ENCODE assay signal across 27 mouse cellular contexts in the genomic region with DNA sequence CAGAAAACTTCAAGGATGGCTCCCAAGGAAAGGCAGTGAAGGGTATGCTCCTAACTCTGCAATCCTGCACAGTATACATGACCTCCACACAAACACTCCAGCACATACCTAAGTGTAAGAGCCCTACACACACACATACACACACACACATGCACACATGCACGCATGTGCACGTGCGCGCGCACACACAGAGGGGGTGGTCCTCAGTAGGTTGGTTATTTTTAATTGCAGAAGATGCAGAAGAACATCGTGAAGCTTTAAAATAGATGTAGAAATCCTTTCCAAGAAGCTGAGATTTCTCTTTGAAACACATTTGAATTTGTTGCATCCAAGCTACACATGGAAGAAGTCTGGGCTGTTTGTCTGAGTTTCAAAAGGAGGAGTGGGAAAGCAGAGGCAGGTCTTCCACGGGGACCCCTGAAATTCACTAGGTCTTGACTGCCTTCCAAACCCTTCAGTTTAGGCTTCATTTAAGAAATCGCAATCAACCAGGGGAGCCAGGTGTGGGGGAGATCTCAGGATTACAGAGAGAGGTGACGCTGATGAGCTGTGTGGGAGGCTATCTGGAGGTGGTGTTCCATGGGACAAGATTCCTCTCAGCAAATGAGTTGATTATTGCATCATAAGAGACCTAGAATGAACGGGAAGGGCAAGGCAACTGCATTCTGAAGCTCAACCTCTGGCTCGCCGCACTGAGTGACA.
DNase-seq lines count a peak whose midpoint lies in the region; ATAC-seq lines count a peak whose summit lies in the region.
"Had no signal": no experiment of that assay in that cellular context is flagged by ENCODE, and none has a peak within 500 bp of the region (broad histone marks: within the 10 kb centered on the region; RNA-seq: fewer than 3 reads in every experiment).

No protein-coding gene starts in this region.

- no peaks in the 10 kb centered on the region for H3K27me3 ChIP-seq in hindbrain, embryonic 16.5 days (replicated peaks; ENCODE audit: control insufficient read depth, insufficient read depth, low read length)
- H3K27me3 ChIP-seq: embryonic facial prominence, embryonic 12.5 days; heart, embryonic 15.5 days; limb, embryonic 15.5 days; megakaryocyte, embryonic 14.5 days; midbrain, embryonic 13.5 days had no signal

- no peak overlapping the region for H3K4me2 ChIP-seq in hindbrain, embryonic 16.5 days (ENCODE audit: low read length)
- H3K4me2 ChIP-seq: embryonic facial prominence, embryonic 12.5 days; heart, embryonic 15.5 days; hindbrain, embryonic 14.5 days; limb, embryonic 15.5 days; lung, embryonic 14.5 days; midbrain, embryonic 13.5 days had no signal

- no peak for ATAC-seq in hindbrain, embryonic 16.5 days
- ATAC-seq in megakaryocyte progenitor cell, adult 5-6 weeks (replicated peaks; ENCODE audit: poor library complexity): no peak
- ATAC-seq: forebrain, embryonic 14.5 days; midbrain, embryonic 13.5 days had no signal

- DNase-seq in right cerebral cortex, adult 18-20 months: peak; percentile 70
- DNase-seq in right cerebral cortex, postnatal 4 days: no peak
- DNase-seq in frontal cortex, postnatal 36 days (ENCODE audit: low spot score in 2 of 2): peak; percentile 51 to 63
- DNase-seq in left cerebral cortex, postnatal 36 days (ENCODE audit: low spot score in 2 of 2): peak; percentile 50 to 73
- DNase-seq in telencephalon, adult 2 months (ENCODE audit: low read depth, low spot score): peak; percentile 71
- no peak for DNase-seq in adrenal gland, adult (ENCODE audit: inconsistent age in 2 of 2, low spot score in 1 of 2)
- DNase-seq: adrenal gland, postnatal 36 days; cerebellum, adult 11 months; cerebellum, adult 9-11 months; gastrocnemius, postnatal 25 days; heart, postnatal 36 days; kidney, adult 8-10 months; kidney, postnatal 10 days; layer of hippocampus, postnatal 36 days; lung, embryonic 14.5 days; thymus, postnatal 4 days had no signal

- H3K4me1 ChIP-seq in hindbrain, embryonic 16.5 days (ENCODE audit: control insufficient read depth, insufficient read depth, low read depth, low read length): no peaks in the 10 kb centered on the region
- H3K4me1 ChIP-seq: embryonic facial prominence, embryonic 12.5 days; heart, embryonic 15.5 days; limb, embryonic 15.5 days; megakaryocyte, embryonic 14.5 days; midbrain, embryonic 13.5 days had no signal

- no peak overlapping the region for H3K27ac ChIP-seq in hindbrain, embryonic 16.5 days (ENCODE audit: low read depth, low read length)
- H3K27ac ChIP-seq: embryonic facial prominence, embryonic 12.5 days; heart, embryonic 15.5 days; hindbrain, embryonic 14.5 days; limb, embryonic 15.5 days; liver, embryonic 14.5 days; midbrain, embryonic 13.5 days had no signal

- intact Hi-C loops in left cerebral cortex, postnatal 36 days (cut with DNase I): no loop called here

- 92% methylated on average over 12 of the region's 12 CpGs for WGBS in hindbrain, embryonic 16.5 days

- H3K9me3 ChIP-seq in hindbrain, embryonic 16.5 days (ENCODE audit: control insufficient read depth, low read length): no peaks in the 10 kb centered on the region
- H3K9me3 ChIP-seq: embryonic facial prominence, embryonic 12.5 days; heart, embryonic 15.5 days; limb, embryonic 15.5 days; megakaryocyte, embryonic 14.5 days; midbrain, embryonic 13.5 days had no signal

- H3K4me3 ChIP-seq in hindbrain, embryonic 16.5 days (ENCODE audit: low read length): no peak overlapping the region
- H3K4me3 ChIP-seq: embryonic facial prominence, embryonic 12.5 days; erythroblast, embryonic 14.5 days; heart, embryonic 15.5 days; limb, embryonic 15.5 days; megakaryocyte, embryonic 14.5 days; midbrain, embryonic 13.5 days had no signal

- no peak overlapping the region for H3K9ac ChIP-seq in hindbrain, embryonic 16.5 days (ENCODE audit: low read depth, low read length)
- H3K9ac ChIP-seq: embryonic facial prominence, embryonic 12.5 days; heart, embryonic 15.5 days; hindbrain, embryonic 14.5 days; limb, embryonic 15.5 days; liver, embryonic 14.5 days; lung, embryonic 14.5 days; midbrain, embryonic 13.5 days had no signal

- H3K36me3 ChIP-seq in hindbrain, embryonic 16.5 days (ENCODE audit: control insufficient read depth, insufficient read depth, low read length): no peaks in the 10 kb centered on the region
- H3K36me3 ChIP-seq: embryonic facial prominence, embryonic 12.5 days; heart, embryonic 15.5 days; limb, embryonic 15.5 days; midbrain, embryonic 13.5 days had no signal

Comparison
In these comparisons a context has a peak if more than half of its experiments do, and no peak if none do; other contexts are left out.
1. DNase-seq: peak in right cerebral cortex, adult 18-20 months (single experiment), frontal cortex, postnatal 36 days (2 of 2), left cerebral cortex, postnatal 36 days (2 of 2) and telencephalon, adult 2 months (single experiment); none in right cerebral cortex, postnatal 4 days (single experiment) and adrenal gland, adult (0 of 2).